Mouse (Mus musculus): ENCODE results near the gene Igf2r. TPM values are rescaled to one million over a fixed set of nuclear protein-coding genes. Genes with fewer than 3 reads are reported as not detected.

Igf2r gene
- total and polyA plus RNA-seq, 2 experiments from 2014 or later, result 4.6 to 36.0 TPM

GRCm38 (mm10) chr17:12715032-12715431 lies 54.4 kb downstream of the Igf2r start:
- H3K4me2 ChIP-seq (ENCODE audit: low read depth), result no peak overlapping the region
- H3K4me3 ChIP-seq (ENCODE audit: low read depth, low read length), result no peak overlapping the region
- H3K9me3 ChIP-seq (ENCODE audit: low read length), result no peaks in the 10 kb centered on the region
- DNase-seq, result no peak
- no peak for ATAC-seq
- no peaks in the 10 kb centered on the region for H3K27me3 ChIP-seq (ENCODE audit: insufficient read depth, low read length)
- peaks cover 75% of the 10 kb centered on the region for H3K36me3 ChIP-seq (ENCODE audit: insufficient read depth)
- no peak for TF ChIP-seq CTCF (IDR thresholded peaks at IDR 0.05; ENCODE audit: low read depth)
- no peak overlapping the region for H3K27ac ChIP-seq (ENCODE audit: low read depth, low read length)
- 86% methylated on average over 1 of the region's 1 CpGs for WGBS
- H3K9ac ChIP-seq, result no peak overlapping the region
- H3K4me1 ChIP-seq (ENCODE audit: insufficient read depth), result no peaks in the 10 kb centered on the region

- Histone ChIP-seq H3K27ac (ENCODE audit: low read depth, low read length) (no peak overlapping the region), H3K4me1 (ENCODE audit: insufficient read depth) (no peaks in the 10 kb centered on the region), H3K4me3 (ENCODE audit: low read depth, low read length) (no peak overlapping the region), H3K9ac (no peak overlapping the region), H3K9me3 (ENCODE audit: low read length) (no peaks in the 10 kb centered on the region), H3K36me3 (ENCODE audit: insufficient read depth) (peaks cover 71% of the 10 kb centered on the region), H3K4me2 (ENCODE audit: low read depth) (no peak overlapping the region), H3K27me3 (ENCODE audit: insufficient read depth, low read length) (no peaks in the 10 kb centered on the region)
- DNase-seq (no peak), ATAC-seq (peak; percentile 23; the same call in 1 of the 2 replicates)
- 78% methylated on average over 5 of the region's 5 CpGs for WGBS
- TF ChIP-seq CTCF (IDR thresholded peaks at IDR 0.05; ENCODE audit: low read depth), result no peak
Measured at GRCm38 (mm10) chr17:12714080-12714561, 55.3 kb downstream of the Igf2r start.

GRCm38 (mm10) chr17:12712993-12713392 lies 56.5 kb downstream of the Igf2r start:
- DNase-seq (no peak), ATAC-seq (no peak)
- Histone ChIP-seq H3K27ac (ENCODE audit: low read depth, low read length) (no peak overlapping the region), H3K4me1 (ENCODE audit: insufficient read depth) (no peaks in the 10 kb centered on the region), H3K4me2 (ENCODE audit: low read depth) (no peak overlapping the region), H3K9ac (no peak overlapping the region), H3K27me3 (ENCODE audit: insufficient read depth, low read length) (no peaks in the 10 kb centered on the region), H3K9me3 (ENCODE audit: low read length) (no peaks in the 10 kb centered on the region), H3K36me3 (ENCODE audit: insufficient read depth) (peaks cover 74% of the 10 kb centered on the region), H3K4me3 (ENCODE audit: low read depth, low read length) (no peak overlapping the region)
- TF ChIP-seq CTCF (IDR thresholded peaks at IDR 0.05; ENCODE audit: low read depth), result no peak
- WGBS, result 74% methylated on average over 3 of the region's 3 CpGs

GRCm38 (mm10) chr17:12712191-12712590 lies 57.3 kb downstream of the Igf2r start:
- Histone ChIP-seq H3K9ac (no peak overlapping the region), H3K4me1 (ENCODE audit: insufficient read depth) (no peaks in the 10 kb centered on the region), H3K4me2 (ENCODE audit: low read depth) (no peak overlapping the region), H3K9me3 (ENCODE audit: low read length) (no peaks in the 10 kb centered on the region), H3K27ac (ENCODE audit: low read depth, low read length) (no peak overlapping the region), H3K36me3 (ENCODE audit: insufficient read depth) (peaks cover 68% of the 10 kb centered on the region), H3K27me3 (ENCODE audit: insufficient read depth, low read length) (no peaks in the 10 kb centered on the region), H3K4me3 (ENCODE audit: low read depth, low read length) (no peak overlapping the region)
- no peak for TF ChIP-seq CTCF (IDR thresholded peaks at IDR 0.05; ENCODE audit: low read depth)
- no peak for DNase-seq
- ATAC-seq, result no peak

DNA sequence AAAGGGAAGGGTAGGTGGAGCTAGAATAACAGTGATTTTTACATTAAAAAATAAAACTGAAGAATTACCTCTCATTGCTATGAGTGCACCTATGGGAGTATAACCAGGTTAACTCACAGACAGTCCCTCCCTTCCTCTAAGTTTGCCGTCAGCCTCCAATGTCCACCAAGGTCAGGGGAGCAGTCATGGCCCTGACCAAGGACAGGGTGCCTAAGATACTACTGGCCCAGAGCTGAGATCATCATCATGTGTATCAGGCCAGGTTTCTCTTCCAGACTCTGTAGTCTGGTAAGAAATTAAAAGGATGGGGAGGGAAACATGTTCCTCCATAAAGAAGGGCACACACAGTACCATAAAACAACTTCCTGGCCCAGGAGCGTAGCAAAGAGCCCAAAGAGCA lies 58.5 kb downstream of the Igf2r start:
- WGBS, result 89% methylated on average over 2 of the region's 2 CpGs
- Histone ChIP-seq H3K9ac (no peak overlapping the region), H3K4me1 (ENCODE audit: insufficient read depth) (no peaks in the 10 kb centered on the region), H3K4me3 (ENCODE audit: low read depth, low read length) (no peak overlapping the region), H3K27me3 (ENCODE audit: insufficient read depth, low read length) (no peaks in the 10 kb centered on the region), H3K9me3 (ENCODE audit: low read length) (no peaks in the 10 kb centered on the region), H3K4me2 (ENCODE audit: low read depth) (no peak overlapping the region), H3K36me3 (ENCODE audit: insufficient read depth) (peaks cover 61% of the 10 kb centered on the region), H3K27ac (ENCODE audit: low read depth, low read length) (no peak overlapping the region)
- no peak for ATAC-seq
- no peak for TF ChIP-seq CTCF (IDR thresholded peaks at IDR 0.05; ENCODE audit: low read depth)
- no peak for DNase-seq

DNA sequence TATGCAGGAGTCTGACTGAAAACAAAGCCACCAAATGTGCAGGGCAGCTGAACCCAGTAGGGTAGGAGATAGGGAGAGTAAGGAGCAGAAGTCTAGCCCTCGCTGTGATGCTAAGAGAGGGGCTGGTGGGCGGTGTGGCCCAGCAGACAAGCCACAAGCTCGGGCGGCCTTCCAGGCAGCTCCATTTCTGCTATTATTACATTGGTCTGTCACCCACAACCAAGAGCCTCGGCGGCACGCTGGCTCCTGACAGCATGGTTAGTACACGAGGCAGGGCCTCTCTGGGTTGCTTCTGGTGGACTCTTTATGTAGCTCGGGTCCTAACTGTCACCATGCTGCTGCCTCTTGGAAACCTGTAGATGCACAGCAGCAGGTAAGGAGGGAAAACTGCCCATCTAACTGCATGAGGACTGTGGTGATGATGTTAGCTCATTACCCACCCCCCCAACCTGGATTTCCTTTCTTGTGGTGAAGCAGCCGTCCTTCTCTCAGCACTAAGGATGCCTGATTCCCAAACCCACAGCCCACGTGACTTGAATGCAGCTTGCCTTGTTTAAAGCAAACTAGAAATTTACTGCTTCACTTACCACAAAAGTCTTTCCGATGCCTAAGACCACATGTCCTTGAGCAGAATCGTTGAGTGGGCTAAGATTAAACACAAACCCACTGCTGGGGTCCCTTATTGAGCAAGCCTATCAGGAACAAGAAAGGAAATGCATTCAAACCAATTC lies 59.2 kb downstream of the Igf2r start:
- Histone ChIP-seq H3K27ac (ENCODE audit: low read depth, low read length) (no peak overlapping the region), H3K27me3 (ENCODE audit: insufficient read depth, low read length) (no peaks in the 10 kb centered on the region), H3K36me3 (ENCODE audit: insufficient read depth) (peaks cover 58% of the 10 kb centered on the region), H3K4me1 (ENCODE audit: insufficient read depth) (no peaks in the 10 kb centered on the region), H3K4me3 (ENCODE audit: low read depth, low read length) (no peak overlapping the region), H3K9me3 (ENCODE audit: low read length) (no peaks in the 10 kb centered on the region), H3K9ac (no peak overlapping the region), H3K4me2 (ENCODE audit: low read depth) (no peak overlapping the region)
- DNase-seq (no peak), ATAC-seq (no peak)
- no peak for TF ChIP-seq CTCF (IDR thresholded peaks at IDR 0.05; ENCODE audit: low read depth)
- 75% methylated on average over 13 of the region's 13 CpGs for WGBS

DNA sequence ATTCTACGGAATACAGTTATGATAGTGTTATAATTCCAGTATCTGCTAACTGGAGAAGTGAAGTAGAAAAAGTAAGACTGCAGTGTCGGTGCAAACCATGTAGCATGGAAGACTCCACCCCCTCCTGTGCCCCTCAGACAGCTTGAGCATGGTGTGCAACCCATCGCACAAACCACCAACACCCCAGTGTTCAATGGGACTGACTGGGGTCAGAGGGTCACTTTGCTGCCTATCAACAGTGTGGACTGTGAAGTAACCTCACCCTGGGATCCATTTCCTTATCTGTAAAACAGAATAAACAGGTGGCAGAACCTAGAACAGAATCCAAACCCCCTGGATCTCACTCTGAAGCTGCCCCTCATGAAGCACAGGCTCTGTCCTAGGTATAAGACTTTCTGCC lies 61.1 kb downstream of the Igf2r start:
- H3K9ac ChIP-seq, result no peak overlapping the region
- DNase-seq (no peak), ATAC-seq (no peak)
- H3K27me3 ChIP-seq (ENCODE audit: insufficient read depth, low read length), result no peaks in the 10 kb centered on the region
- H3K4me2 ChIP-seq (ENCODE audit: low read depth), result no peak overlapping the region
- H3K27ac ChIP-seq (ENCODE audit: low read depth, low read length), result no peak overlapping the region
- WGBS, result 97% methylated on average over 3 of the region's 3 CpGs
- no peaks in the 10 kb centered on the region for H3K9me3 ChIP-seq (ENCODE audit: low read length)
- no peak for TF ChIP-seq CTCF (IDR thresholded peaks at IDR 0.05; ENCODE audit: low read depth)
- H3K4me3 ChIP-seq (ENCODE audit: low read depth, low read length), result no peak overlapping the region
- H3K4me1 ChIP-seq (ENCODE audit: insufficient read depth), result no peaks in the 10 kb centered on the region
- peaks cover 54% of the 10 kb centered on the region for H3K36me3 ChIP-seq (ENCODE audit: insufficient read depth)

All from forebrain, postnatal 0 days (tissue).